Mouse (Mus musculus): ENCODE data around the gene Astn2. TPM values are rescaled to one million over a fixed set of nuclear protein-coding genes. Genes with fewer than 3 reads are reported as not detected.
A peak's percentile ranks its signal among the peaks of the same experiment; 100 is the strongest.

Gene Astn2
- polyA plus RNA-seq, 1 experiment from 2014 or later = 0.77 TPM

DNA sequence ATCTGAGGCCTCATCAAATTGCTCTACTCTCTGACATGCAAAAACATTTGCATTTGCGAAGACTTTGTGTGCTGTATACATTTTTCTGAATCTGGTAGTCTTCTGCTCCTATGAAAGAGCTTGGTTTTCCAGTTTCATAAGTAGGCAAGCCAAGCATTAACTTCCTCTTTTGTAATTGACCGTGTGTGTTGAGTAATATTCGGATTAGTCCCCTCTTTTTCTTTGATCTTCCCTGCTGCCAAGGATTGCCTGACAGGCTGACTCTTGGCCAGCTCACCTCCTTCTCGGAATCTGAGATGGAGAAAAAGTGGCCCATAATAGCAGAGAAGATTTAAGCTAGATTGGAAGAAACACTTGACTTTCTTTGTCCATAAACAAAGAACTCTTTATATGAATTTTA, 838.9 kb downstream of the Astn2 start:
- H3K27ac ChIP-seq = no peak overlapping the region
- no peak overlapping the region for H3K4me3 ChIP-seq
- no peak for DNase-seq (ENCODE audit: low spot score)
- no peaks in the 10 kb centered on the region for H3K27me3 ChIP-seq (ENCODE audit: insufficient read depth, poor library complexity, severe bottlenecking)
- no peaks in the 10 kb centered on the region for H3K36me3 ChIP-seq
- 78% methylated on average over 4 of the region's 4 CpGs for WGBS
- no peaks in the 10 kb centered on the region for H3K9me3 ChIP-seq
- H3K4me1 ChIP-seq (replicated peaks) = no peaks in the 10 kb centered on the region

DNA sequence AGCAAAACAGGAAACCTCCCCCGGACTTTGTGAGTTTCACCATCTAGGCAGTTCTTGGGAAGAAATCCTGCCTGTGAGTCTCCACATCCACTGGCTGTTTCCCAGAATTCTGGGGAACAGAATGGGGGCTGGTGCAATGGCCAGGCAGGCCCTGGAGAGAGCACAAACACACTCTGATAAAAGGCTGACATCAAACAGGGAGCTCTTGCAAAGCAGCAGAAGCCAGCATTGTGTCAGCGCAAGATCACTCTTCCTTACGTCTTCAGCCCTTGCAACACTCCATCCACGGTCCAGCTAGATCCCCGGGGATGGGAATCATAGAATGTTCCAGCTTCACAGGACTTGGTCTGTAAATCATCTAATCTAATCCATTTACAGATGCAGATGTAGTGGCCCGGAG, 855.9 kb downstream of the Astn2 start:
- no peak for DNase-seq (ENCODE audit: low spot score)
- Histone ChIP-seq H3K27ac (no peak overlapping the region), H3K4me1 (replicated peaks) (no peaks in the 10 kb centered on the region), H3K4me3 (no peak overlapping the region), H3K36me3 (no peaks in the 10 kb centered on the region), H3K9me3 (no peaks in the 10 kb centered on the region), H3K27me3 (ENCODE audit: insufficient read depth, poor library complexity, severe bottlenecking) (no peaks in the 10 kb centered on the region)
- WGBS = 84% methylated on average over 6 of the region's 6 CpGs

DNA sequence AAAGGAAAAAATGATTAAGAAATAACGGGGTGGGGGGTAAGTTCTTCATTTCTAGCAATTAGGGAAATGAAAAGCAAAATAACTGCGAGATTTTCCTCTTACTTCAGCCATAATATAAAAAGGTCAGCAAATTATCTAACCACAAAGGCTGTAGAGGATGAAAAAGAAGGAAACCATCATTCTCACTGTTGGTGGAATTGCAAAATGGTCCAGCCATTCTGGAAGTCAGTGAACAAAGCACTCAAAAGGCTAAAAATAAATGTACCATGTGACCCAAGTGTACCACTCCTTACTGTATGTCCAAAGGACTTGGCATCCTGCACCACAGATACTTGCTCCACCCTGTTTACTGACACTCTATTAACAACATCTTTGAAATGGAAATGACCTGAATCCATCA, 858.8 kb downstream of the Astn2 start:
- H3K36me3 ChIP-seq = no peaks in the 10 kb centered on the region
- no peaks in the 10 kb centered on the region for H3K4me1 ChIP-seq (replicated peaks)
- WGBS = 71% methylated on average over 2 of the region's 2 CpGs
- H3K27ac ChIP-seq = no peak overlapping the region
- no peak overlapping the region for H3K4me3 ChIP-seq
- H3K9me3 ChIP-seq = no peaks in the 10 kb centered on the region
- no peaks in the 10 kb centered on the region for H3K27me3 ChIP-seq (ENCODE audit: insufficient read depth, poor library complexity, severe bottlenecking)
- DNase-seq (ENCODE audit: low spot score) = no peak

DNA sequence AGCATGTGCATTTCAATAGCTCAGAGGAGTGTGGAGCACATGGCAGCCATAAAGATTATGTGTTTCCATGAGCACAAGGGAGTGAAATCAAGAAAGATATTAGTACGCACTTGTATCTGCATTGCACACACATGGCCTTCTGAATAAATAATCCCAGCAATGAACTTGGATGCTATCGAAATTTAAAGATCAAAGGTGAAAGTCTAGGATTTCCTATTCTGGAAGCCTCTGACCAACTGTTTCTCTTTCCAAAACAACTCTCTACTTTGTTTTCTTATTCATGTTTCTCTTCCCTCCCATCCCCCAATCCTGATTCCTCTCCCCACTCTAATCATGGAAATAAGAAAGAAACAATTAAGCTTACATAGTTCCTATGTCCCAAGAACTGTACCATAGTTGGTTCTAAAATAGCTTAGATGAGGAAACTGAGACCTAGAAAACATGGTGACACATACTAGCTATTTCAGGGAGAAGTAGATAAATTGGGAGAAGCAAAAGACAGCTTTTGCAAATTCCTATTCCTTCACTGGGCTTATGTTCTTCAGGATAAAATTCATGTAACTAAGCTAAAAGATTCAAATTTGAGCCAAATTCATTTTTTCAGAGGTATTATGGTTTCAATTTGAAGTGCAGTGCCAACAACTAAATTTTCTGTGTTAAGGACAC, 872.2 kb downstream of the Astn2 start:
- no peak for DNase-seq (ENCODE audit: low spot score)
- WGBS = 85% methylated on average over 2 of the region's 2 CpGs
- no peaks in the 10 kb centered on the region for H3K27me3 ChIP-seq (ENCODE audit: insufficient read depth, poor library complexity, severe bottlenecking)
- H3K4me3 ChIP-seq = no peak overlapping the region
- no peaks in the 10 kb centered on the region for H3K36me3 ChIP-seq
- H3K27ac ChIP-seq = no peak overlapping the region
- no peaks in the 10 kb centered on the region; the same call in 1 of the 2 replicates for H3K4me1 ChIP-seq (replicated peaks)
- H3K9me3 ChIP-seq = no peaks in the 10 kb centered on the region

DNA sequence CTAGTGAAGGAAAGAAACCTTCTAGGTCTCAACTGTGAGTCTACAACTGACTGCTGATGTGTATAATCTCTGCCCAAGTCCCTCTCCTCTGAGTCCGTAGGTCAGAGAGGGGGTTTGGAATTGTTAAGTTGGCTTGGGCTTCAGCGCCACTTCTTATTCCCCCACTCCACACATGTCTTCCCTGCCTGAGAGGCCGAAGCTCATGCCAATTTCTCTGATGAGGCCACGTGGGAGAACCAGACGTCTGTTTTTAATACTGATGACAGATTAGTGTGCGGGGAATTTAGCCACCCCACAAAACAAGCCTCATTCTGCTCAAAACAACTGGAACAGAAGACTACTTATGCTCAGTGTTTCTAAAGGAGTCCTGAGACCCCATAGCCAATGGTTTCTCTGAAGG, 872.8 kb downstream of the Astn2 start:
- Histone ChIP-seq H3K9me3 (no peaks in the 10 kb centered on the region), H3K36me3 (no peaks in the 10 kb centered on the region), H3K27ac (no peak overlapping the region), H3K27me3 (ENCODE audit: insufficient read depth, poor library complexity, severe bottlenecking) (no peaks in the 10 kb centered on the region), H3K4me3 (no peak overlapping the region), H3K4me1 (replicated peaks) (no peaks in the 10 kb centered on the region; the same call in 1 of the 2 replicates)
- WGBS = 70% methylated on average over 6 of the region's 6 CpGs
- no peak for DNase-seq (ENCODE audit: low spot score)

- H3K27me3 ChIP-seq (ENCODE audit: insufficient read depth, poor library complexity, severe bottlenecking) = no peaks in the 10 kb centered on the region
- 78% methylated on average over 2 of the region's 2 CpGs for WGBS
- no peak overlapping the region for H3K27ac ChIP-seq
- no peaks in the 10 kb centered on the region; the same call in 1 of the 2 replicates for H3K4me1 ChIP-seq (replicated peaks)
- no peaks in the 10 kb centered on the region for H3K36me3 ChIP-seq
- no peak overlapping the region for H3K4me3 ChIP-seq
- no peaks in the 10 kb centered on the region for H3K9me3 ChIP-seq
- DNase-seq (ENCODE audit: low spot score) = peak; percentile 5
Measured at GRCm38 (mm10) chr4:65530901-65531300, 873.5 kb downstream of the Astn2 start.

DNA sequence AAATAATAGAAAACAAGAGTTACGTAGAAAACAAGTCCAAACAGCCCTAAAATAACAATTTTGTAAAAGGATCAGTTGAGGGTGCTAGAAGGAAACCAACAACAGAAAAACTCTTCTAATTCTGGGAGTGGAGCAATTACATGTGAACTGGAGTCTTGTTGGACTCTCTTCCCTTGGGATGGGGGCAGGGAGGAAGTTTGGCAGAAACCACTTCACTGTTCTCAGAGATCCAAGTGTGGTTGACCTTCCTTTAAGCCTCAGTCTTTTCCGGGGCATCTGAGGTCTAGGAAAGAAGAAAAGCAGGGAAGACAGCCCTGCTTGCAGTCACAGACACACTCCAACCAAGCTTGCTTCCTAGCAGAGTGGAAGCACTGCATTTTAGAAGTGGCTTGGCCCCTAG, 896.3 kb downstream of the Astn2 start:
- H3K27me3 ChIP-seq (ENCODE audit: insufficient read depth, poor library complexity, severe bottlenecking) = no peaks in the 10 kb centered on the region
- H3K4me1 ChIP-seq (replicated peaks) = no peaks in the 10 kb centered on the region
- no peaks in the 10 kb centered on the region for H3K9me3 ChIP-seq
- DNase-seq (ENCODE audit: low spot score) = no peak
- no peaks in the 10 kb centered on the region for H3K36me3 ChIP-seq
- H3K27ac ChIP-seq = no peak overlapping the region
- 72% methylated on average over 2 of the region's 2 CpGs for WGBS
- H3K4me3 ChIP-seq = no peak overlapping the region

GRCm38 (mm10) chr4:65506870-65507269, 897.5 kb downstream of the Astn2 start:
- H3K4me1 ChIP-seq (replicated peaks) = no peaks in the 10 kb centered on the region

DNA sequence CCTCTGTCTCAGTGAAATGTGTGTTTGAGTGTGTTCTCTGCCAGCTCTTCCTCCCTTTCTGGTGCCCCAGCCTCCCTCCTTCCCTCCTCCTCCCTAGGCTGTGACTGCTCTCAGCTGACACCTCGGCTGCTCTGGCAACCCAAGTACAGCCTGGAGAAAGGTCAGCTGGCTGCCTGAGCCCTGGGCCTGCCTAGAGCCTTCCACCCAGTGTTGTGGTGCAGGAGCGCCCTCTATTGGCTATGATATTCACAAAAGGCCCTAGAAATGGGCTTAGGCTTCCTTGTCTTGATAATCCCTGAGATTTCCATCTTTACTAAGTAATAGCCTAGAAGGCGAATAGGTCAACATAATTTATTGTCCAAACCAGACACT, 908.0 kb downstream of the Astn2 start:
- peak; percentile 86 for DNase-seq (ENCODE audit: low spot score)
- no peaks in the 10 kb centered on the region for H3K9me3 ChIP-seq
- no peak overlapping the region for H3K4me3 ChIP-seq
- H3K27me3 ChIP-seq (ENCODE audit: insufficient read depth, poor library complexity, severe bottlenecking) = no peaks in the 10 kb centered on the region
- no peaks in the 10 kb centered on the region for H3K36me3 ChIP-seq
- WGBS = 11% methylated on average over 3 of the region's 3 CpGs
- no peak overlapping the region; the same call in 1 of the 2 replicates for H3K27ac ChIP-seq
- peaks cover 12% of the 10 kb centered on the region for H3K4me1 ChIP-seq (replicated peaks)

More at GRCm38 (mm10) chr4:65506870-65507269, 897.5 kb downstream of the Astn2 start:
- H3K36me3 ChIP-seq = no peaks in the 10 kb centered on the region
- H3K4me3 ChIP-seq = no peak overlapping the region
- no peak for DNase-seq (ENCODE audit: low spot score)
- H3K9me3 ChIP-seq = no peaks in the 10 kb centered on the region
- H3K27ac ChIP-seq = no peak overlapping the region
- H3K27me3 ChIP-seq (ENCODE audit: insufficient read depth, poor library complexity, severe bottlenecking) = no peaks in the 10 kb centered on the region

DNA sequence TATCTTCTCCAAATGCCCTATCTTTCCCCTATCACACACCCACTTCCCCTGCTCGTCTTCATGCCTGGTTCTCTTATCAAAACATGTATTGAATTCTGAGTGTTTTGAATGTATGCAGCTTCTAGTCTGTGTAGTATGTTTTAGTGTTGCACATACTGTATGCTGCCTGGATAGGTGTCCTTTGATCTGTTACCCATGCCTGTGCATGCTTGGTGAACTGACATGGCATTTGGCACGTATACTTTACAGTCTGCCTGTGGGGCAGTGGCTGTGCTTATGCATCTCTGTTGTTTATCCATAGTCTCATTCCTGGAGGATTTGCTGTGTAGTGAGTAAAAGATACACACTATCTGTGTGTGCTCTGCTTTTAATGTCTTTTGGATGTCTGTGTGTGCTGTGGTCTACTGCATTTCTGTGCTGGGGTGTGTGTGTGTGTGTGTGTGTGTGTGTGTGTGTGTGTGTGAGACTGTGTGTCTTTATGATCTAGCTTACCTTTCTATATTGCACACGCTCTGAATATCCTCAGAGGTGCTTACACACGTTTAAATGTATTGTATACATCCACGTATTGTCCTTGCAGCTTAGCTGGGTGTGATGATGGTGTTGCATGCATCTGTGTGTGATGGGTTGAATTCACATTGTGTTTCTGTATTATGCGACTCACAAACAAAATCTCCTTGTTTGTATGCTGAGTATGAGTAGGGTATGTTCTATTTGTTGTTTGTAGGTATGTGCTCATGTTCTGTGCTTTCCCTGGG, 908.5 kb downstream of the Astn2 start:
- Histone ChIP-seq H3K36me3 (no peaks in the 10 kb centered on the region), H3K4me3 (no peak overlapping the region), H3K9me3 (no peaks in the 10 kb centered on the region), H3K4me1 (replicated peaks) (peaks cover 12% of the 10 kb centered on the region), H3K27me3 (ENCODE audit: insufficient read depth, poor library complexity, severe bottlenecking) (no peaks in the 10 kb centered on the region), H3K27ac (peak overlapping the region; percentile 23; the same call in 1 of the 2 replicates)
- no peak for DNase-seq (ENCODE audit: low spot score)
- WGBS = 77% methylated on average over 6 of the region's 6 CpGs

GRCm38 (mm10) chr4:65491541-65491940, 912.9 kb downstream of the Astn2 start:
- H3K9me3 ChIP-seq = no peaks in the 10 kb centered on the region
- H3K4me1 ChIP-seq (replicated peaks) = peaks cover 16% of the 10 kb centered on the region
- H3K36me3 ChIP-seq = no peaks in the 10 kb centered on the region
- no peaks in the 10 kb centered on the region; the same call in 1 of the 2 replicates for H3K27me3 ChIP-seq (ENCODE audit: insufficient read depth, poor library complexity, severe bottlenecking)
- WGBS = 90% methylated on average over 2 of the region's 2 CpGs
- no peak overlapping the region for H3K4me3 ChIP-seq
- H3K27ac ChIP-seq = no peak overlapping the region
- DNase-seq (ENCODE audit: low spot score) = no peak

GRCm38 (mm10) chr4:65489711-65490110, 914.7 kb downstream of the Astn2 start:
- H3K4me1 ChIP-seq (replicated peaks) = peaks cover 4% of the 10 kb centered on the region; the same call in 1 of the 2 replicates
- WGBS = 79% methylated on average over 3 of the region's 3 CpGs
- DNase-seq (ENCODE audit: low spot score) = no peak
- no peak overlapping the region for H3K27ac ChIP-seq
- H3K4me3 ChIP-seq = no peak overlapping the region
- H3K9me3 ChIP-seq = no peaks in the 10 kb centered on the region
- no peaks in the 10 kb centered on the region for H3K36me3 ChIP-seq
- no peaks in the 10 kb centered on the region; the same call in 1 of the 2 replicates for H3K27me3 ChIP-seq (ENCODE audit: insufficient read depth, poor library complexity, severe bottlenecking)

DNA sequence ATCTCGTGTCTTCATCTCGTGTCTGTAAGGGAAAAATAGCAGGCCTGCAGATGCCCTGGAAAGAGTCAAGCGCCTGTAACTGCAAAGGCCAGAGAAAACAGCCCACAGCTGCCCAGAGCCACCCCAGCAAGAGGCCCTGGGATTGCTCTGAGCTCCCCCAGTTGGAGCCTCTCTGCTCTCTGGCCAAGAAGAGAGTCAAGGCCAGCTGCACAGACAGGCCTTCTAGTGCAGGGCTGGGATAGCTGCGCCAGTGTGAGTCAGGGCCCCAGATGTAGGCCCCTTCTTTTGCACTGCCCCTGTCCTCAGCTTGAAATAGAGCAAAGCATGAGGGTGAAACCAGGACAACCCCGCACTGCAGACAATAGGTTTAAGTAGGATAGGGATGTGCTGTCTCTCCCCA, 922.8 kb downstream of the Astn2 start:
- no peak for DNase-seq (ENCODE audit: low spot score)
- 77% methylated on average over 5 of the region's 5 CpGs for WGBS
- Histone ChIP-seq H3K36me3 (no peaks in the 10 kb centered on the region), H3K27ac (no peak overlapping the region), H3K4me1 (replicated peaks) (peaks cover 14% of the 10 kb centered on the region), H3K9me3 (no peaks in the 10 kb centered on the region), H3K4me3 (no peak overlapping the region), H3K27me3 (ENCODE audit: insufficient read depth, poor library complexity, severe bottlenecking) (no peaks in the 10 kb centered on the region)
